Mouse (Mus musculus) hindbrain, embryonic 14.5 days (tissue): Measurements from ENCODE around the gene Eml6. TPM values are rescaled to one million over a fixed set of nuclear protein-coding genes. Genes with fewer than 3 reads are reported as not detected.

Experiments
- ATAC-seq: fragments of 200-750 bp; cut with Nextera tagmentation; 2 replicates; pipeline ENCODE4 v1.8.0; 2017; ENCODE audit warnings: moderate number of reproducible peaks, mild to moderate bottlenecking, moderate TSS enrichment, moderate library complexity; ENCODE audit not compliant: low FRiP score
- DNase-seq: peaks from one replicate; pipeline ENCODE4 v3.0.0-alpha.2; 2015; ENCODE audit warnings: low spot score
- H3K27ac ChIP-seq: fragments of 300-500 bp; sonication (generic); 2 replicates; pipeline ENCODE4 v1.5.1; 2014; ENCODE audit warnings: mild to moderate bottlenecking, moderate library complexity
- H3K27me3 ChIP-seq: fragments of 300-500 bp; sonication (generic); 2 replicates; pipeline ENCODE4 v1.6.1; 2014; ENCODE audit warnings: mild to moderate bottlenecking, low read length, mixed read lengths; ENCODE audit not compliant: control insufficient read depth, insufficient read depth
- H3K36me3 ChIP-seq: fragments of 300-500 bp; sonication (generic); replicated peaks from 2 replicates; pipeline ENCODE4 v1.6.1; 2014; ENCODE audit not compliant: control insufficient read depth, insufficient read depth
- H3K4me1 ChIP-seq: fragments of 300-500 bp; sonication (generic); replicated peaks from 2 replicates; pipeline ENCODE4 v1.6.1; 2014; ENCODE audit warnings: antibody characterized with exemption, low read length, mixed read lengths; ENCODE audit not compliant: control insufficient read depth, insufficient read depth
- H3K4me2 ChIP-seq: fragments of 300-500 bp; sonication (generic); replicated peaks from 2 replicates; pipeline ENCODE4 v1.6.1; 2014; ENCODE audit warnings: mild to moderate bottlenecking, moderate library complexity
- H3K4me3 ChIP-seq: fragments of 300-500 bp; sonication (generic); replicated peaks from 2 replicates; pipeline ENCODE4 v1.5.1; 2014; ENCODE audit warnings: mild to moderate bottlenecking, low read length
- H3K9ac ChIP-seq: fragments of 300-500 bp; sonication (generic); 2 replicates; pipeline ENCODE4 v1.6.1; 2014
- H3K9me3 ChIP-seq: fragments of 300-500 bp; sonication (generic); 2 replicates; pipeline ENCODE4 v1.6.1; 2016; ENCODE audit warnings: low read length; ENCODE audit not compliant: control insufficient read depth
- WGBS: fragments of 180-500 bp; shearing (Covaris S2); extraction: QIAGEN DNeasy Blood & Tissue Kit; methylation state at CpG from one replicate; pipeline ENCODE4 v1.1.7; 2014; 5-methylcytosine and 5-hydroxymethylcytosine counted together
- polyA plus RNA-seq: library from polyadenylated mRNA; unstranded; fragments of >200 nt; fragmentation: Nextera tagmentation; extraction: Ambion mirVana; gene quantifications from 2 replicates; pipeline ENCODE4 v1.2.1, GENCODE M21; 2014

Gene Eml6
- 8.2 and 8.6 TPM in 2 replicates for polyA plus RNA-seq

DNA sequence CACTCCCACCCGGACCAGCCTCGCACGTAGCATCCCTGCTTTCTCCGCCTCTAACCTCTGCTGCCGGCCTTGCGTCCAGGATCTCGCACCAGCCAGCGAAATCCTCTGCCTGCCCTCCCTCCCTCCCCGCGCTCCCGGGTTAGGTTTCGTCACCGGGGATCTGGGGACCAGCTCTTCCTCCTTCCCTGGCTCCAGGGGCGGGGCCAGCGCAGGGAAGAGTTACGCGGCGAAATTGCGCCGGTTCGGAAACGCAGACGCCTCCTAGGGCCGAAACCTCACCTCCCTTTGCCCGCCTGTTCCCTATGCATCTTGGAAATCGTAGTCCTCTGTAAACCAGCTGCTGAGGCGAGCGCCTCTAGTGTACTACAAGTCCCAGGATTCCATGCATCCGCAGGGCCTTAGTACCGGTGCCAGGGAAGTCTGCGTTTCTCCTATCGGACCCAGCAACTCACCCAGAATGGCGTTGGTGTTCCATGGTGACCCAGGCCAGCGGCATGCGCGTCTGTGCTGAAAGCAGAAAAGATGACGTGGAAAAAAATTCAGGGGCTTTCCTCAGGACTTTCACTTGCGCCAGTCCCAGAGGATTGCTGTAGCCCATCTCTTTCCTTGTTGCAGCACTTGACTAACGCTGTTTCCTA is at the start of gene Eml6:
Gene Eml6, minus strand, starts transcription at position 199 of the 638 bp plus-strand sequence.
- Histone ChIP-seq H3K27ac (peak within 1 kb of the TSS; percentile 86), H3K9ac (peak within 1 kb of the TSS; percentile 82), H3K9me3 (no peaks in the 10 kb centered on the region), H3K36me3 (no peaks in the 10 kb centered on the region), H3K4me1 (peaks cover 13% of the 10 kb centered on the region; the same call in 1 of the 2 replicates), H3K4me2 (peak within 1 kb of the TSS; percentile 100), H3K27me3 (no peaks in the 10 kb centered on the region), H3K4me3 (peak within 1 kb of the TSS; percentile 75)
- DNase-seq, result peak; percentile 94
- WGBS, result under 1% methylated on average over 38 of the region's 39 CpGs
- peak; percentile 99 for ATAC-seq

DNA sequence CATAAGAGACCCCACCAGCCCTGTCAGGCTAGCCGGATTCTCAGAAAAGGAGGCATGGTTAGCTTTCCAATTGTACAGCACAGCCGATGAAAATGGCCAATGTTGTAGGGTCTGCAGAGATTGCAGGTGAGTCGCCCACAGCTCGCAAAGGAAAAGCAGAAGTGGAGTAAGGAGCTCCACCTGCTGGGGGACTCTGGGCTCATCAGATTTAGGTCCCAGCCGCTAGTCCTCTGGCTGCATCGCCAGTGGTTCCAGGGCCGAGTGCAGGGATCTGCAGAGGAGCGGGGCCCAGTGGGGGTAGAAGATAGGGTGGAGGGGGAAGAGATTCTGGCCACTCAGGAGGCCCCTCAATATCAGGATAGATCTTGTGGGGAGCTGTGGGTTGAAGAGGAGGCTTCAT is 31.5 kb upstream of the Eml6 start:
- no peak for ATAC-seq
- Histone ChIP-seq H3K36me3 (no peaks in the 10 kb centered on the region), H3K9me3 (no peaks in the 10 kb centered on the region), H3K4me3 (no peak overlapping the region), H3K27me3 (no peaks in the 10 kb centered on the region), H3K9ac (no peak overlapping the region), H3K27ac (no peak overlapping the region), H3K4me2 (no peak overlapping the region), H3K4me1 (no peaks in the 10 kb centered on the region)
- no peak for DNase-seq
- WGBS, result 55% methylated on average over 8 of the region's 8 CpGs

DNA sequence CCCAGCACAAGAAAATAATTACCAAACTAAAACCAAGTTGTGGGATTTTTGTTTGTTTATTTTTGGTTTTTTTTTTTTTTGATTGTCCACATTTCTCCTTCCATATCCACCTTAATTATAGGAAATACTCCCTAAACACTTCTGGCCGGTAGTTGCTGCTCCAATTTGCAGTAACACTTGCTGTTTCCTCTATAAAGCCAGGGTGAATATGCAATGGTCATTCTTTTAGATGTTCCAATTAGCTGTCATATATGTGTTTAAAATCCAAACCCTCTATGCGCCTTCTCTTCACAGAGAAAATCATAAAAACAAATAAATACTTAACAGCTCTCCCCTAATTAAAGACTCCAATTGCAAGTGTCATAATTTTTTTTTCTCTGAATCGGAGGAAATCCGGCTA is 689 bp downstream of the Eml6 start:
- H3K9me3 ChIP-seq, result no peaks in the 10 kb centered on the region
- no peak for DNase-seq
- no peaks in the 10 kb centered on the region for H3K27me3 ChIP-seq
- ATAC-seq, result no peak
- H3K4me2 ChIP-seq, result peak overlapping the region; percentile 100
- no peaks in the 10 kb centered on the region for H3K36me3 ChIP-seq
- H3K4me1 ChIP-seq, result peaks cover 15% of the 10 kb centered on the region; the same call in 1 of the 2 replicates
- H3K9ac ChIP-seq, result peak overlapping the region; percentile 82
- H3K27ac ChIP-seq, result peak overlapping the region; percentile 86
- WGBS, result 8% methylated on average over 4 of the region's 4 CpGs
- peak overlapping the region; percentile 75 for H3K4me3 ChIP-seq

DNA sequence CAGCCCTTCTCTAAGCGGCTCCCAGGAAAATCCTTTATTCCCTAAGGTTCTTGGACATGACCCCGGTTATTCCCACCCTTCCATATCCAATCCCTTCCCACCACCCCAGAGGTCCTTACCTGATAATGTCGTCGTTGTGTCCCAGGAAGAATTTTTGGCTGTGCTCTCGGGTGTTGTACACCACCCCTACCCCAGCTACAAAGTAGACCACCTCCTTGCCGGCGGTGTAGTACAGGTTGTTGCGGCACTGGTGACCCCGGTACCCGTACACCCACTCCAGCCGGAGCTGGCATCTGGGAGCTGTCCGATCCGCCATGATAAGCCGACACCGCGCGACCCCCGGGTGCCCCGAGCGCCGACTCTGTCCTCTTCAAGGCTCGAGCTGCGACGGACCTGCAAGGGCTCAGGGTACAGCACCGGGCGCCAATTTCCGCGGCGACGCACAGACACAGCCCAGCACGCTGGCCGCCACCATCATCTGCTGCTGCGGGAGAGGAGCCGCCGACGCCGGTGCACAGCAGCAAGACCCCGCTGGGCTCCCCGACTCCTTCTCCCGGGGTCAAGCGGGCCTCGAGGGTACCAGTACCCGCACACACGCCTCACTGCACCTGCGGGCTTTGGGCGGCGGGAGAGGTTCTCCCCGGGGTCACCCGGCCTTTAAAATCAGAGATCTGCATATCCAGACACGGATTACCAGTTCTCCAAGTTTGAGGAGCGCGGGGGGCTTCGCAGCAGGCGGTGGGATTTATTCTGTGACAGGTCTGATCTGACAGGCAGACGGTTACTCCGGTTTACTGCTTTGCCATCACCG is 1.4 kb downstream of the Eml6 start:
- no peaks in the 10 kb centered on the region for H3K9me3 ChIP-seq
- ATAC-seq (peak; percentile 17; the same call in 1 of the 2 replicates), DNase-seq (peak; percentile 34)
- peaks cover 15% of the 10 kb centered on the region; the same call in 1 of the 2 replicates for H3K4me1 ChIP-seq
- H3K4me3 ChIP-seq, result peak overlapping the region; percentile 75
- H3K27me3 ChIP-seq, result no peaks in the 10 kb centered on the region
- peak overlapping the region; percentile 82 for H3K9ac ChIP-seq
- H3K27ac ChIP-seq, result peak overlapping the region; percentile 79
- H3K4me2 ChIP-seq, result peak overlapping the region; percentile 100
- H3K36me3 ChIP-seq, result no peaks in the 10 kb centered on the region
- under 1% methylated on average over 57 of the region's 57 CpGs for WGBS

DNA sequence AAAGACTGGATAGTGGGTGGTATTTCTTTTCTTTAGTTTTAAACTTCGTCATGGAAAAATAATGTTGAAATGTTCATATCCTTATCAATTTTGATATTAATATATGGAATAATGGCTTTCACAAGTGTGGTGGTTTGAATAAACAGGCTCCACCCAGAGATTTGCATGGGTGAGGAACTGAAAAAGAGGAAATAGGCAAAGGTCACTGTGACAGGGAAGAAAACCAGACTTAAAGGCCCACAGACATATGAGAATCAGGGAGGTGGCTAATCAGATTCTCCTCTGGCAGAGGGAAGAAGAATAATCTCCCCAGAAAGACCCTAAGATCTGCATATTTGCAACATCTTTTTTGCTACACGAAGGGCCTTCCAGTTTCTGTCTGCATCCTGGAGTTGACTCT is 39.6 kb downstream of the Eml6 start:
- ATAC-seq (no peak), DNase-seq (no peak)
- Histone ChIP-seq H3K4me3 (no peak overlapping the region), H3K27ac (no peak overlapping the region), H3K27me3 (no peaks in the 10 kb centered on the region), H3K4me1 (no peaks in the 10 kb centered on the region), H3K9me3 (no peaks in the 10 kb centered on the region), H3K36me3 (no peaks in the 10 kb centered on the region), H3K9ac (no peak overlapping the region), H3K4me2 (no peak overlapping the region)
- WGBS, result 84% methylated on average over 2 of the region's 2 CpGs

DNA sequence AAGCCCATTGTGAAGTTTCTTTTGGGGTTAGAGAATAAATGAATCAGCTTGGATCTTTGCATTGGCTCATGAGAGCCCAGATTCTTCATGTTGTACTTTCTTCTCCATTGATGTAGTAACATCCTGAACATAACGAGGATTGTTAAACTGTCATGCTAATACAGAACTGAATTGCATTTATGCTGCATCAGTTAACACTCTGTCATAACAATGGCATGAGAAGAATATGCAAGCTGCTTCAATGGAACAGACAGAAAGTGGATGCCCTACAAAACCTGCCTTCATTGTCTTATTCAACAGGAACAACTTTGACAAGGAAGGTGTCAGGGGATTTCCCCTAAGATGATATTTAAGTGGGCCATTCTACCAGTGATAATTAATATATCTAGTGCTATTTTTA is 57.0 kb downstream of the Eml6 start:
- Histone ChIP-seq H3K4me3 (no peak overlapping the region), H3K27me3 (no peaks in the 10 kb centered on the region), H3K27ac (no peak overlapping the region), H3K9ac (no peak overlapping the region), H3K4me1 (no peaks in the 10 kb centered on the region), H3K36me3 (no peaks in the 10 kb centered on the region), H3K9me3 (no peaks in the 10 kb centered on the region), H3K4me2 (no peak overlapping the region)
- DNase-seq (no peak), ATAC-seq (no peak)
- 64% methylated on average over 1 of the region's 1 CpGs for WGBS

DNA sequence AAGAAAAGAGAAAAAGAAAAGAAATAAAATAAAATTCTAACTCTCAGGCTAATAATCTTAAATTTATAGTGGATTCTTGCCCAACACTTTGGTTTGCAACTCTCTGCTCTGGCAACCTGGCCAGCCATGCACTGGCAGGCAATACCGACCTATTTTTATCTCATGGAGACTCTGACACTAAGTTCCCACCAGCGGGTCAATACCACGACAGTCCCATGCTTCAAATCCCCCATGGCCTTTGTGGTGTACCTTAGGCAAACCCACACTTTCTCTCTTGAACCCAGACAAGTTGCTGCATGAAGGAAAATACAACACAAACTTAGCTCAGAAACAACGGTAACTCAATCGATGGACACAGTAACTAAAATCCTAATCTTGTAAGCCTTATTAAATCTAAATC is 66.5 kb downstream of the Eml6 start:
- 93% methylated on average over 5 of the region's 5 CpGs for WGBS
- Histone ChIP-seq H3K27me3 (no peaks in the 10 kb centered on the region), H3K27ac (no peak overlapping the region), H3K4me2 (no peak overlapping the region), H3K4me3 (no peak overlapping the region), H3K4me1 (no peaks in the 10 kb centered on the region), H3K36me3 (no peaks in the 10 kb centered on the region), H3K9ac (no peak overlapping the region), H3K9me3 (no peaks in the 10 kb centered on the region)
- no peak for DNase-seq
- ATAC-seq, result no peak

DNA sequence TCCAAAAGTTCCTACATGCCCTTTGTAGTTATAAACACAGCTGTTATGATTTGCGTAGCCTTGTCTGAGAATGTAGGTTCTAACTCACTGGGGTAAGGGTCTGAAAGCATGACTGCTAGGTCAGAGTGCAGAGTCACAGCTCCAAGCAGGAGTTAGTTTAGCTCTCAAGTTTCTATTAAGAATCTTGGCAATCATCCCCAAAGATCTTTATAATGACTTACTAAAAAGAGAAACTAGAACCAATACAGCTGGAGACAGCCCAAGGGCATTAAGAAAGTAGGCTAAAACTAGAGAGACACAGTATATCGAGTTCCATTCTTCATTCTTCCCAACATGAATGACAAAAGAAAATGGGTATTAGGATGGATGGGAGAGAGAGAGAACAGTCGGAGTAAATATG is 81.2 kb downstream of the Eml6 start:
- Histone ChIP-seq H3K36me3 (no peaks in the 10 kb centered on the region), H3K27ac (no peak overlapping the region), H3K9ac (no peak overlapping the region), H3K9me3 (0 out of 2 replicates have a peak, but pooled peaks cover 1% of the 10 kb centered on the region), H3K27me3 (no peaks in the 10 kb centered on the region), H3K4me1 (no peaks in the 10 kb centered on the region), H3K4me3 (no peak overlapping the region), H3K4me2 (no peak overlapping the region)
- WGBS, result 87% methylated on average over 3 of the region's 3 CpGs
- no peak for DNase-seq
- no peak for ATAC-seq

DNA sequence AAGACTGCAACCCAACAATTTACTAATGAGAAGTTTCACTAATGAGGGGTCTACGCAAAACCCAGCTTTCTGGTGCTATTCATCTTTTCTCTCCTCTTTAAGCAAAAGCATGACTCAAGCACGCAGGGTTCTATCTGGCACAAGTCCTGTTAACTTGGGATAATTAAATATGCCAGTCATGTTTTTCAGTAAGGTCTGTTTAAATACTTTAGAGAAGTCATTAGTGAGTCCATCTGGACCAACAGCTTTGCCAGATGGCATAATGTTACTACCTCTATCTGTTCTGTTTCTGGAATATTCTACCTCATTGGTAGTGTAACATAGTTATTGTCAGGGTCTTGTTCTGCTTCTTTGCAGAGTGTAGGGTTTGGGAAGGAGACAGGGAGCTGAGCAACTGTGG is 101.5 kb downstream of the Eml6 start:
- Histone ChIP-seq H3K27me3 (no peaks in the 10 kb centered on the region), H3K4me3 (no peak overlapping the region), H3K36me3 (no peaks in the 10 kb centered on the region), H3K27ac (no peak overlapping the region), H3K4me1 (no peaks in the 10 kb centered on the region), H3K9me3 (no peaks in the 10 kb centered on the region), H3K9ac (no peak overlapping the region), H3K4me2 (no peak overlapping the region)
- ATAC-seq (peak; percentile 53; the same call in 1 of the 2 replicates), DNase-seq (no peak)
- 63% methylated on average over 2 of the region's 2 CpGs for WGBS
